In the genomic region with DNA sequence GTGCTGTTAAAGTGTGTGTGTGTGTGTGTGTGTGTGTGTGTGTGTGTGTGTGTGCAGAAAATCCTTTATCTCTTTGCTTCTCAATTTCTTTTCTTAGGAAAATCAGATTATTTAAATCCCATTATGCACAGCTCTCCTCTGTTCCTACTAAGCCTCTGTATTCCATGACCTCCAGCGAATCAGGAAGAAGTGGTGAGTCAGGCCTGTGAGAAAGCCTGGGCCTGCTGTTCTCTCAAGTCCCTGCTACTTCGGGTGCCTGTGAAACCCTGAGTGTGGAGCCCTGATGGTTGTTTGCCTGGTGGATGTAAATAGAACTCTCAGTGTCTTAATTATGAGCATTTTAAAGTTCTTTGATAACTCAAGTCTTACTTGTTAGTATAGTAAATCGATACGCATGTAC, we compare ENCODE assay signal across 17 mouse cellular contexts. TPM values are rescaled to one million over a fixed set of nuclear protein-coding genes. Genes with fewer than 3 reads are reported as not detected.
DNase-seq lines count a peak whose midpoint lies in the region; ATAC-seq and TF ChIP-seq lines count a peak whose summit lies in the region.
"Had no signal": no experiment of that assay in that cellular context is flagged by ENCODE, and none has a peak within 500 bp of the region (broad histone marks: within the 10 kb centered on the region; RNA-seq: fewer than 3 reads in every experiment).

No protein-coding gene starts in this region.

- DNase-seq in adrenal gland, adult 2 months, result peak; percentile 51
- DNase-seq in adrenal gland, postnatal 4 days (ENCODE audit: low spot score in 2 of 2), result no peak
- no peak for DNase-seq in heart, embryonic 10.5 days (ENCODE audit: low spot score)
- DNase-seq in heart, postnatal 10 days, result no peak
- DNase-seq in lung, postnatal 0 days (ENCODE audit: low spot score), result peak; percentile 50
- no peak for DNase-seq in lung, adult 2 months
- DNase-seq in liver, embryonic 11.5 days (ENCODE audit: low spot score), result no peak
- DNase-seq: cerebellum, postnatal 14 days; layer of hippocampus, postnatal 36 days; left cerebral cortex, postnatal 4 days; right cerebral cortex, postnatal 25 days had no signal

- H3K36me3 ChIP-seq in heart, embryonic 10.5 days, result no peaks in the 10 kb centered on the region
- H3K36me3 ChIP-seq in lung, postnatal 0 days (ENCODE audit: insufficient read depth, low read length), result no peaks in the 10 kb centered on the region
- no peaks in the 10 kb centered on the region for H3K36me3 ChIP-seq in midbrain, embryonic 15.5 days (replicated peaks)
- no peaks in the 10 kb centered on the region for H3K36me3 ChIP-seq in liver, embryonic 11.5 days (ENCODE audit: control insufficient read depth, insufficient read depth, low read length)
- H3K36me3 ChIP-seq: liver, embryonic 12.5 days had no signal

- 66% methylated on average over 4 of the region's 4 CpGs for WGBS in heart, embryonic 10.5 days
- 73% methylated on average over 4 of the region's 4 CpGs for WGBS in lung, postnatal 0 days
- WGBS in lung, adult 2 months, result 70% methylated on average over 4 of the region's 4 CpGs
- WGBS in midbrain, embryonic 15.5 days, result 43% methylated on average over 4 of the region's 4 CpGs
- 71% methylated on average over 4 of the region's 4 CpGs for WGBS in liver, embryonic 11.5 days

- H3K27ac ChIP-seq in heart, embryonic 10.5 days, result peak overlapping the region; percentile 65; the same call in 1 of the 2 replicates
- no peak overlapping the region for H3K27ac ChIP-seq in lung, postnatal 0 days (ENCODE audit: low read length)
- no peak overlapping the region for H3K27ac ChIP-seq in midbrain, embryonic 15.5 days
- H3K27ac ChIP-seq in liver, embryonic 11.5 days (ENCODE audit: low read depth, low read length), result no peak overlapping the region
- H3K27ac ChIP-seq: liver, embryonic 12.5 days had no signal

- intact Hi-C loops in heart, postnatal 10 days (cut with DNase I), result no loop called here

- H3K4me1 ChIP-seq in heart, embryonic 10.5 days, result peaks cover 46% of the 10 kb centered on the region
- H3K4me1 ChIP-seq in lung, postnatal 0 days (ENCODE audit: insufficient read depth, low read depth, low read length), result no peaks in the 10 kb centered on the region; the same call in 1 of the 2 replicates
- peaks cover 13% of the 10 kb centered on the region for H3K4me1 ChIP-seq in lung, adult 2 months (ENCODE audit: control insufficient read depth, insufficient read depth, low read length)
- H3K4me1 ChIP-seq in midbrain, embryonic 15.5 days, result peaks cover 15% of the 10 kb centered on the region
- no peaks in the 10 kb centered on the region; the same call in 1 of the 2 replicates for H3K4me1 ChIP-seq in liver, embryonic 11.5 days (replicated peaks; ENCODE audit: control insufficient read depth, insufficient read depth, low read length)
- H3K4me1 ChIP-seq: liver, embryonic 12.5 days had no signal

- ATAC-seq in lung, postnatal 0 days, result no peak
- peak; percentile 74 for ATAC-seq in midbrain, embryonic 15.5 days (replicated peaks)
- no peak for ATAC-seq in liver, embryonic 11.5 days (replicated peaks; ENCODE audit: low FRiP score)
- ATAC-seq: activated CD4-positive, CD25-positive, alpha-beta regulatory T cell, adult 4 months; liver, embryonic 12.5 days had no signal

- H3K4me3 ChIP-seq in heart, embryonic 10.5 days, result no peak overlapping the region
- no peak overlapping the region for H3K4me3 ChIP-seq in lung, postnatal 0 days (ENCODE audit: low read depth, low read length)
- no peak overlapping the region for H3K4me3 ChIP-seq in lung, adult 2 months (replicated peaks; ENCODE audit: extremely low read depth, low read depth, low read length)
- H3K4me3 ChIP-seq in midbrain, embryonic 15.5 days, result no peak overlapping the region
- no peak overlapping the region for H3K4me3 ChIP-seq in liver, embryonic 11.5 days (ENCODE audit: low read depth, low read length)
- H3K4me3 ChIP-seq: liver, embryonic 12.5 days; megakaryocyte, embryonic 14.5 days had no signal

- TF ChIP-seq CTCF in lung, postnatal 0 days (IDR thresholded peaks at IDR 0.05), result no peak
- no peak for TF ChIP-seq CTCF in lung, adult 2 months (IDR thresholded peaks at IDR 0.05; ENCODE audit: insufficient read depth, low read length)

- H3K9me3 ChIP-seq in heart, embryonic 10.5 days, result no peaks in the 10 kb centered on the region
- H3K9me3 ChIP-seq in lung, postnatal 0 days (ENCODE audit: low read length), result no peaks in the 10 kb centered on the region
- no peaks in the 10 kb centered on the region for H3K9me3 ChIP-seq in midbrain, embryonic 15.5 days
- no peaks in the 10 kb centered on the region for H3K9me3 ChIP-seq in liver, embryonic 11.5 days (ENCODE audit: control insufficient read depth, low read length)
- H3K9me3 ChIP-seq: liver, embryonic 12.5 days; megakaryocyte, embryonic 14.5 days had no signal

- H3K27me3 ChIP-seq in heart, embryonic 10.5 days (ENCODE audit: insufficient read depth, poor library complexity, severe bottlenecking), result no peaks in the 10 kb centered on the region
- no peaks in the 10 kb centered on the region for H3K27me3 ChIP-seq in lung, postnatal 0 days (replicated peaks; ENCODE audit: insufficient read depth, low read length)
- H3K27me3 ChIP-seq in midbrain, embryonic 15.5 days (replicated peaks), result 0 out of 2 replicates have a peak, but pooled peaks cover 3% of the 10 kb centered on the region
- H3K27me3 ChIP-seq in liver, embryonic 11.5 days (replicated peaks; ENCODE audit: control insufficient read depth, insufficient read depth, low read length), result no peaks in the 10 kb centered on the region
- H3K27me3 ChIP-seq: CH12.LX; liver, embryonic 12.5 days had no signal

- TF ChIP-seq POLR2A in lung, adult 2 months (IDR thresholded peaks at IDR 0.05; ENCODE audit: borderline replicate concordance, extremely low read depth, low read depth, low read length), result no peak

- TF ChIP-seq EP300 in lung, postnatal 0 days (IDR thresholded peaks at IDR 0.05), result no peak

- no peak overlapping the region for H3K4me2 ChIP-seq in lung, postnatal 0 days (replicated peaks; ENCODE audit: low read depth, low read length)
- H3K4me2 ChIP-seq in midbrain, embryonic 15.5 days, result no peak overlapping the region
- no peak overlapping the region for H3K4me2 ChIP-seq in liver, embryonic 11.5 days
- H3K4me2 ChIP-seq: liver, embryonic 12.5 days had no signal

- no peak overlapping the region for H3K9ac ChIP-seq in lung, postnatal 0 days (replicated peaks; ENCODE audit: low read depth)
- H3K9ac ChIP-seq in midbrain, embryonic 15.5 days, result no peak overlapping the region
- H3K9ac ChIP-seq in liver, embryonic 11.5 days (ENCODE audit: low read depth, low read length), result no peak overlapping the region
- H3K9ac ChIP-seq: liver, embryonic 12.5 days had no signal

RNA-seq across cellular contexts. Expression of a gene that starts 48.0 kb away (rescaled TPM):
- total RNA-seq in adrenal gland, adult 2 months (2021), result not detected
- 0.07 TPM in 1 of 2 replicates, not detected in the other for polyA plus RNA-seq in adrenal gland, adult 2 months (2012; rRNA removed)
- 1 to 10 TPM; 1.2 to 1.4 TPM for total RNA-seq in adrenal gland, postnatal 4 days (2021)
- 0.33 and 1.1 TPM in 2 replicates for polyA plus RNA-seq in heart, embryonic 10.5 days (2016; fragmentation: Nextera tagmentation; extraction: Ambion mirVana)
- under 1 TPM; 0.34 to 0.47 TPM for total RNA-seq in heart, postnatal 10 days (2021)
- polyA plus RNA-seq in lung, postnatal 0 days (2015; fragmentation: Nextera tagmentation; extraction: Ambion mirVana), result 0.36 and 0.76 TPM in 2 replicates
- 0.17 TPM in 1 of 2 replicates, not detected in the other for polyA plus RNA-seq in lung, adult 2 months (2012; rRNA removed)
- 12.7 and 13.7 TPM in 2 replicates for polyA plus RNA-seq in midbrain, embryonic 15.5 days (2015; fragmentation: Nextera tagmentation; extraction: Ambion mirVana)
- polyA plus RNA-seq in liver, embryonic 11.5 days (2014; fragmentation: Nextera tagmentation; extraction: Ambion mirVana), result 0.60 and 0.68 TPM in 2 replicates
- total RNA-seq: CH12.LX had no signal
- polyA plus RNA-seq: activated CD4-positive, CD25-positive, alpha-beta regulatory T cell, adult 4 months; large intestine, adult 2 months; liver, embryonic 12.5 days had no signal

RNA-seq across cellular contexts. Expression of a gene that starts 53.3 kb away (rescaled TPM):
- 100 to 1,000 TPM; 132 to 174 TPM for total RNA-seq in adrenal gland, adult 2 months (2021)
- polyA plus RNA-seq in adrenal gland, adult 2 months (2012; rRNA removed), result 60.7 and 83.3 TPM in 2 replicates
- total RNA-seq in adrenal gland, postnatal 4 days (2021), result 100 to 1,000 TPM; 208 to 223 TPM
- polyA plus RNA-seq in heart, embryonic 10.5 days (2016; fragmentation: Nextera tagmentation; extraction: Ambion mirVana), result 14.4 and 19.6 TPM in 2 replicates
- total RNA-seq in heart, postnatal 10 days (2021), result 100 to 1,000 TPM; 196 to 199 TPM
- 40.5 and 45.4 TPM in 2 replicates for polyA plus RNA-seq in lung, postnatal 0 days (2015; fragmentation: Nextera tagmentation; extraction: Ambion mirVana)
- polyA plus RNA-seq in lung, adult 2 months (2012; rRNA removed), result 52.7 and 57.7 TPM in 2 replicates
- 26.5 and 27.8 TPM in 2 replicates for polyA plus RNA-seq in midbrain, embryonic 15.5 days (2015; fragmentation: Nextera tagmentation; extraction: Ambion mirVana)
- polyA plus RNA-seq in liver, embryonic 11.5 days (2014; fragmentation: Nextera tagmentation; extraction: Ambion mirVana), result 8.7 and 11.3 TPM in 2 replicates
- total RNA-seq: CH12.LX had no signal

Comparison
In these comparisons a context has a peak if more than half of its experiments do, and no peak if none do; other contexts are left out.
1. DNase-seq: peak in adrenal gland, adult 2 months (single experiment) and lung, postnatal 0 days (single experiment); none in adrenal gland, postnatal 4 days (0 of 2), heart, embryonic 10.5 days (single experiment), heart, postnatal 10 days (0 of 2), lung, adult 2 months (single experiment) and liver, embryonic 11.5 days (single experiment).